Mouse (Mus musculus) brain, embryonic 18.5 days (tissue): ENCODE measurements around the gene Ranbp10.

Experiments
- DNase-seq: peaks from one replicate; pipeline ENCODE4 v3.0.0-alpha.2; 2012; ENCODE audit warnings: low read depth, low spot score

Ranbp10 gene

DNA sequence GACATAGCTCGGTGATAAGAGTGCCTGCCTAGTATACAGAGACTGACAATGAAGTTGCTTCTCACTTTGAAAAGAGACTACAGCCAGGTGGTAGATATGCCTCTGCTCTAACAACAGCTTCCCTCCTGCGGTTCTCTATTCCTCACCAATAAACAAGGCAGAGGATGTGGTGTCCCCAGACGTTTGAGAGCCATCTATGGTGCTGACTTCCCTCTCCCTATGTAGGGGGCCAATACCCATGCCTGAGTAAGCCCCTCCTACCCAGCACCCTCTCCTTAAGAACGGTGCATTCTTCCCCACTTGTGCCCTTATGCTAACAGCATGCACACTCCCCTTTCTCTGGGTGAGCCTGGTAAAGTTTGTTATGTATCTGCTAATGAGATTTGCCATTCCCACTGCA, 38.2 kb downstream of the Ranbp10 start:
- DNase-seq = no peak

DNA sequence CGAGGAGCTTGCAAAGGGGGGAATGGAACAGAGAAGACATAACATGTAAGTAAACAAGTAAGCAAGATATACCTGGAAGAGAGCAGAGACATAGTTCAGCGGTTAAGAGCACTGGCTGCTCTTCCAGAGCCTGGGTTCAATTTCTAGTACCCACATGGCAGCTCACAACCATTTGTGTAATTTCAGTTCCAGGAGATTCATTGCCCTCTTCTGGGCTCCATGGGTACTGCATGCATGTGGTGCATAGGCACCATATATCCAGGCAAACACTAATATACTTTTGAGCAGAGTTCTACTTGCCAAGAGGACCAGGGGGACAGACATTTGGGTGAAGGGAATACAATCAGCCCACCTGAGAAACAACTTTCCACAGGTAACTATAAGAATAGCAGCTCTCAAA, 38.9 kb downstream of the Ranbp10 start:
- no peak for DNase-seq

DNA sequence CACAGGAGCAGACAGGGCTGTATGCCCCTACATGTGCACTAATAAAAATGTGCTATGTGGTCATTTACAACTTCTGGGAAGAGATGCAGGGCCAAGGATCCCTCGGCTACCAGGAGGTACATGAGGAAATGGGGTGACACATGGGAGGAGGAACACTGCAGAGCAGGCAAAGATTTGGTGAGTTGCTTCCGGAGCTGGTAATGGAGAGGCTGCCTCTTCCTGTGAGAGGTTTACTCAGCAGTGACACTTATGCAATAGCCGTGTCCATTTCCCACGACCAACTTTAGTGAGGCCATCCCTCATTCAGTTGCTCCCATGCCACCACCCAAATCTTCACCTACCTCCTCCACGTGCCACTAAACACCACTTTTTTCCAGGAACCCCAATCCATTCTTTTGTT, 46.9 kb downstream of the Ranbp10 start:
- DNase-seq = no peak

DNA sequence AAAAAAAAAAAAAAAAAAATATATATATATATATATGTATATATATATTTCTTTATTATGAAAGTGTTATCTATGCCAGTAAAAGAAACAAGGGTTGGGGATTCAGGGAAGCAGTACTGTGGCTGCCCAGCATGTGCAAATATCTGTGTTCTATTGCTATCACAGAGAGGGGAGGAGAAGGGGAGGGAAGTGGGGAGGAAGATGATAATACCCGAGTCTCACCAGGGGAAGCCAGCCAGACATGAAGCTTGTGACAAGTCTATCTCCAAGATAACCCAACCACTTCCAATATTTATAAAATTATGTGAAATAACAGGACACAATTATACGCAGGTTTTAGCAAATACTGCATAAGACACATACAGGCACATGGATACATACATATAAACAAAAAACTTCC, 49.3 kb downstream of the Ranbp10 start:
- no peak for DNase-seq

DNA sequence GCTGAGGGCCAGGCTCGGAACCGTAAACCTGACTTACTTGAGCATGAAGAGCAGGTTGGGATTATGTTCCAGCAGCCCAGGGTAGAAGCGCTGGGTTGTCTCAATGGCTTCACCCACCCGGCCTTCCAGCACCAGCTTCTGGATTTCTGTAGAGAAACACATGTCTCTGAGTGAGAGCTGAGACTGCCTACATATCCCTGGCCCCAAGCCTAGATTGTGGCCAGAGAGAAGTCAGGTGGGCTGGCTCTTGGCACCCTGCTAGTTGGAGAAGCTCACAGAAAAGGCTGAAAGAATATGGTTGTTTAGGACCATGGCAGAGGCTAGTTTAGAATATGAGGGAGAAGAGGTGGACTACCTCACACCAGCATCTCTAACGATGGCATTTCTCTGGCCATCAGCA, 52.7 kb downstream of the Ranbp10 start:
- DNase-seq = no peak

GRCm38 (mm10) chr8:105773441-105773861, 53.7 kb downstream of the Ranbp10 start:
- DNase-seq = no peak

GRCm38 (mm10) chr8:105771398-105772175, 55.6 kb downstream of the Ranbp10 start:
- DNase-seq = no peak

- DNase-seq = no peak
Measured at GRCm38 (mm10) chr8:105770609-105771008, 56.5 kb downstream of the Ranbp10 start.

GRCm38 (mm10) chr8:105768485-105769257, 58.5 kb downstream of the Ranbp10 start:
- DNase-seq = no peak

- peak; percentile 93 for DNase-seq
Measured at GRCm38 (mm10) chr8:105758277-105759108, 68.7 kb downstream of the Ranbp10 start, which contains the start of gene Gfod2. Gene Gfod2 (minus strand): TSS chr8:105758664.

DNA sequence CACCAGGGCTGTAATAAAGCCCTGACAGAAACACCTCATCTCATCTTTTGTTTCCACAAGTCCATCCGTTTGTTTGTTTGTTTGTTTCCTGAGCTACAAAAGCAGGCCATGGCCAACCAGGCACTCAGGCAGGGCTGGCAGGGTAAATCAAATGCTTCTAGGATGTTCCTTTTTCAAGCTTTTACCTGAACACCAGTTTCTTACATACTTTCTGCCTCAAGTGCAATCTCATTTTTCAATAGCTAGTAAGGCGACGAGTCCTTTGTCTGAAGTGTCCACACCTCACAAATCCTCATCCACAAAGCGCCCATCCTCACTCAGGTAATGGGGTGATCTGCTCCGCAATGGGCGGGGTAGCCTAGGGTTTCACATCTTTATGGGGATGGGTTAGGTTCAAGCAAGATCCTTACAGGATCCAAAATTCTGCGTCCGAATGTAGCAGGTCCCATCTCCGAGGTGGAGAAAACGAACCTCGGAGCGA, 69.3 kb downstream of the Ranbp10 start:
- peak; percentile 8 for DNase-seq

DNA sequence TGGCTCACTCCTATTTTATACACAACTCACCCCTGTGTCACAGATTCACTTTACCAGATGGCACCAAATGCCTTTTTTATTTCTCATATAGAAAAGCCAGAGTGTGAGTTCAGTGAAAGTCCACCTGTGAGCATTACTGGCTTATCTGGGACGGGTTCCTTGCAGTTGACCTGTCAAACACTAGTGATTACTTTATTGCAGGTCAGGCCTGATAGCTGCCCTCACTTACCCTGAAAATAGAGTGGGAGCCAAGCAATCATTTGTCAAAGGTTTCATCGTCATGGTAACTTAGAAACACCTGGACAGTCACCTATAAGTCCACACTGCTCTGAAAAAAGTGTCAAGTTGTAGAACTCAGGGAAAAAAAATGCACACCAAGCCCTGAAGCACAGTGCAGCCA, 72.5 kb downstream of the Ranbp10 start:
- DNase-seq = no peak

DNA sequence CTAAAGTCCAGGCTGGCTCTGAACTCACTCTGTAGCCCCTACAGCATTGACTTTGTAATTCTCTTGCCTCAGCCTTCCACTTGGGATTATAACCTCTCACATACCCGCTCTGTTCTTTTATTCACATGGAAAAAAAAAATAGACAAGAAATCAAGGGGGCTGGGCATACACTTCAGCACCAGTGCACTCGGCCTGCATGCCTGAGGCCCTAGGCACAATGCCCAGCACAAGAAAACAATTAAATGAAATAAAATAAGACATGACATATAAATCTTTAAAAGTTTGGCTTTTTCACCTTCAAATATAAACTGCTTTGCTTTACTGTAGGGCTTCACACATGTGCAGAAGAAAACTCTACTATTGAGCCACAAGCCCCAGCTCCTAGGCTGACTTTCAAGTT, 73.2 kb downstream of the Ranbp10 start:
- DNase-seq = no peak

DNA sequence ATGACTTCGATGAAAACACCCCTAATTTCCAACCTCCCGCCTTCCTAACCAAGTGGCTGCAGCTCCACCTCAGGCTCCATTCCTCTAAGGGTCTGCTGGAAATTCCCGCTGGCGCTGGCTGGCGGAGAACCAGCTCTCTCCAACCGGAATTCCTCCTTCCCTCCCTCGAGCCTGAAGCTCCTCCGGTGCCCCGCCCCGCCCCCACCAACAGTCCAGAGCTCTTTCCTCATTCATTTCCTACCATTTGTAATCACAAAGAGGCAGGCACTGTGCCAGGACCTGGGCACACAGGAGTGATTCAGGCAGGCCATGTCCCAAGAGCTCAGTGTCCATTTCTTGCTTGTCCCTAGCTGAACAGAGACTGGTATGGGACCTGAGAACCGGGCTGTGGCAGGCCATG, 76.5 kb downstream of the Ranbp10 start:
- DNase-seq = peak; percentile 32

DNA sequence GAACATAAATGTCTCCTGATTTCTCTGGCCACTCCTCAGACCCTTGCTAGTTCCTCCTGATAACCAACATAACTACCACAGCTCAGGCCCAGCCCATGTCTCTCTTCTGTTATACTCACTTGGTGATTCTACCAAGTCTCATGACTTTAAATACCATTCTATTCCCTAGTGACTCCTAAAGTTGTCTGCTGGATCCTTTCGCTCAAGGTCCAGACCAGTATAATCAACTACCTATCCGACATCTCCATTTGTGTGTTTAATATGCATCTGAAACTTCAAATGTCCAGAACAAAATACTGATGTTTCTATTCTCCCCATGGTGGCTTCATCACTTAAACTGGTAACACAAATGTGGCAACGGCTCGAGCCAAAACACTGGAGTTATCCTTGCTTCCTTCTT, 83.8 kb downstream of the Ranbp10 start:
- no peak for DNase-seq

DNA sequence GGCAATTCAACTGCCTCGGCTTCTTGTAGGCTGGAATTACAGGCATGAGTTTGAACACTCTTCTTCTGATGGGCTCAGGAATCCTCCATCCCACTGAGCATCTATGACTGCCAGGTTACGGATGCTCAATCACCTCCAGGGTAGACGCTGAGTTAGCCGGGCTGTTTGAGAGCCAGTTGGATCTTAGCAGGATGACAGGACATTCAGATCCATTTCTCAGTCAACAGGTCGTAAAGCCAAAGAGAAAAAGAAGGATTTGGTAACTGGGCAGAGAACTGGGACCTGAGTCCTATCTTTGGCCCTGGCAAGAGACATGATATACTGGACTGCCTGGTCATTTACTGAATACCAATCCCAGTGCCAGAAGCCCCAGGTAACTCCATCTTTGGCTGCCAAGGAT, 87.9 kb downstream of the Ranbp10 start:
- no peak for DNase-seq

DNA sequence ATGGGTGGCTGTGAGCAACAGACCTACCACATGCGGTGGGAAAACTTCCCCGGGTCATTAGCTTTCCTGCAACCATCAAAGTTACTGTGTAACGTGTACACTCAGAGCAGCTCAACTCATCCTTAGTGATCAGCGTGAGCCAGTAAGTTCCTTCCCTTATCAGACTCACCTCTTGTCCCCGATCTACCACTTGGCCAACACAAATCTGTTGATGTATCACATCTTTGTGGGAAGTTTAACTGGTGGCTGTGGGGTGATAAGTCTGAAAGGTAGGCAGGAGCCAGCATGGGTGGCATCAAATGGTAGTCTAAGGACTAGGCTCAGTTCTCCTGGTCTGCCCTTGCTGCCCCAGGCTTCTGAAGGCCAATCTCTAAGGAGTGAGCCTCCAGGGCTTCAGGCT, 95.0 kb downstream of the Ranbp10 start:
- no peak for DNase-seq

- no peak for DNase-seq
Measured at GRCm38 (mm10) chr8:105727397-105728124, 99.6 kb downstream of the Ranbp10 start.

GRCm38 (mm10) chr8:105725726-105726125, 101.4 kb downstream of the Ranbp10 start:
- DNase-seq = no peak

- no peak for DNase-seq
Measured at GRCm38 (mm10) chr8:105722861-105723260, 104.3 kb downstream of the Ranbp10 start.

- DNase-seq = no peak
Measured at GRCm38 (mm10) chr8:105719637-105720036, 107.5 kb downstream of the Ranbp10 start.
